Mouse (Mus musculus) MEL (cell line): ENCODE data around the gene Gatad2a. TPM values are rescaled to one million over a fixed set of nuclear protein-coding genes. Genes with fewer than 3 reads are reported as not detected.

ENCODE experiments used
- DNase-seq: peaks from one replicate; pipeline ENCODE4 v3.0.0; 2011; ENCODE audit warnings: low read depth, low spot score
- H3K27ac ChIP-seq: 2 replicates; pipeline ENCODE4 v1.5.1; 2012; ENCODE audit warnings: low read depth, mild to moderate bottlenecking, control low read depth, low read length, moderate library complexity; ENCODE audit not compliant: control insufficient read depth
- H3K27me3 ChIP-seq, 2 experiments: fragments of 150-350 bp in 1 of 2; sonication (generic) in 1 of 2; 2 replicates each; pipeline ENCODE4 v1.6.1; 2012; ENCODE audit warnings: low read length in 2 of 2, mild to moderate bottlenecking in 2 of 2, improper control_type of control experiment in 1 of 2, moderate library complexity in 1 of 2; ENCODE audit not compliant: insufficient read depth in 2 of 2, control insufficient read depth in 1 of 2
- H3K36me3 ChIP-seq, 2 experiments: 2 replicates each; pipeline ENCODE4 v1.6.1; 2012 to 2014; ENCODE audit warnings: low read length in 2 of 2, improper control_type of control experiment in 1 of 2, inconsistent platforms in 1 of 2, mild to moderate bottlenecking in 1 of 2; ENCODE audit not compliant: insufficient read depth in 2 of 2, control insufficient read depth in 1 of 2
- H3K4me1 ChIP-seq, 2 experiments: fragments of 150-350 bp in 1 of 2; sonication (generic) in 1 of 2; 2 replicates each; pipeline ENCODE4 v1.6.1; 2012; ENCODE audit warnings: low read length in 2 of 2, improper control_type of control experiment in 1 of 2, mild to moderate bottlenecking in 1 of 2; ENCODE audit not compliant: insufficient read depth in 2 of 2, control insufficient read depth in 1 of 2
- H3K4me3 ChIP-seq, 2 experiments: fragments of 150-350 bp in 1 of 2; sonication (generic) in 1 of 2; 2 replicates each; pipeline ENCODE4 v1.5.1; 2012; ENCODE audit warnings: low read depth in 2 of 2, low read length in 2 of 2, mild to moderate bottlenecking in 2 of 2, moderate library complexity in 2 of 2, control low read depth in 1 of 2, improper control_type of control experiment in 1 of 2; ENCODE audit not compliant: control insufficient read depth in 1 of 2, insufficient read depth in 1 of 2
- H3K79me2 ChIP-seq: 2 replicates; pipeline ENCODE4 v1.6.1; 2012; ENCODE audit warnings: mild to moderate bottlenecking, low read length, moderate library complexity; ENCODE audit not compliant: control insufficient read depth, poor library complexity, insufficient read depth
- H3K9ac ChIP-seq: 2 replicates; pipeline ENCODE4 v1.6.1; 2012; ENCODE audit warnings: low read depth, mild to moderate bottlenecking, control low read depth, low read length, moderate library complexity; ENCODE audit not compliant: control insufficient read depth, poor library complexity, severe bottlenecking
- H3K9me3 ChIP-seq: fragments of 150-350 bp; sonication (generic); replicated peaks from 2 replicates; pipeline ENCODE4 v1.6.1; 2012; ENCODE audit warnings: mild to moderate bottlenecking, low read length, improper control_type of control experiment, moderate library complexity; ENCODE audit not compliant: insufficient read depth
- CHD1 ChIP-seq: IDR thresholded peaks from 2 replicates; pipeline ENCODE4 v1.6.1; 2012; ENCODE audit warnings: low read depth, mild to moderate bottlenecking, inconsistent platforms, low read length, improper control_type of control experiment
- CHD2 ChIP-seq: IDR thresholded peaks from 2 replicates; pipeline ENCODE4 v1.6.1; 2011; ENCODE audit warnings: low read length, improper control_type of control experiment
- CTCF ChIP-seq, 3 experiments: IDR thresholded peaks in 2 of 3; conservative IDR thresholded peaks in 1 of 3; 2 replicates each; pipeline ENCODE4 v1.5.1; 2011 to 2012; ENCODE audit warnings: low read length in 3 of 3, low read depth in 2 of 3, mild to moderate bottlenecking in 2 of 3, improper control_type of control experiment in 1 of 3, inconsistent platforms in 1 of 3, mixed read lengths in 1 of 3, moderate library complexity in 1 of 3; ENCODE audit not compliant: control insufficient read depth in 1 of 3, insufficient read depth in 1 of 3, poor library complexity in 1 of 3, severe bottlenecking in 1 of 3
- E2F4 ChIP-seq: IDR thresholded peaks from 2 replicates; pipeline ENCODE4 v1.6.1; 2011; ENCODE audit warnings: low read depth, low read length, improper control_type of control experiment, borderline replicate concordance
- ELF1 ChIP-seq: IDR thresholded peaks from 2 replicates; pipeline ENCODE4 v1.6.1; 2014; ENCODE audit warnings: low read depth, mild to moderate bottlenecking, inconsistent platforms, low read length, improper control_type of control experiment, moderate library complexity
- EP300 ChIP-seq, 2 experiments: IDR thresholded peaks; 2 replicates each; pipeline ENCODE4 v1.6.1; 2011; ENCODE audit warnings: improper control_type of control experiment in 2 of 2, low read length in 2 of 2, low read depth in 1 of 2, mild to moderate bottlenecking in 1 of 2
- ETS1 ChIP-seq: IDR thresholded peaks from 2 replicates; pipeline ENCODE4 v1.6.1; 2012; ENCODE audit warnings: low read depth, mild to moderate bottlenecking, inconsistent platforms, low read length, improper control_type of control experiment, moderate library complexity
- GABPA ChIP-seq: IDR thresholded peaks from 2 replicates; pipeline ENCODE4 v1.6.1; 2012; ENCODE audit warnings: low read depth, mild to moderate bottlenecking, inconsistent platforms, low read length, improper control_type of control experiment, moderate library complexity
- GATA1 ChIP-seq: IDR thresholded peaks from 2 replicates; pipeline ENCODE4 v1.6.1; 2011; ENCODE audit warnings: low read depth, low read length, improper control_type of control experiment
- HCFC1 ChIP-seq: IDR thresholded peaks from 2 replicates; pipeline ENCODE4 v1.6.1; 2012; ENCODE audit warnings: low read depth, mild to moderate bottlenecking, inconsistent platforms, low read length, improper control_type of control experiment, moderate library complexity
- JUND ChIP-seq: IDR thresholded peaks from 2 replicates; pipeline ENCODE4 v1.6.1; 2011; ENCODE audit warnings: low read depth, mild to moderate bottlenecking, improper control_type of control experiment, low read length
- KAT2A ChIP-seq: conservative IDR thresholded peaks from 2 replicates; pipeline ENCODE4 v1.6.1; 2012; ENCODE audit warnings: low read depth, low read length, improper control_type of control experiment, inconsistent platforms
- MAFK ChIP-seq: IDR thresholded peaks from 2 replicates; pipeline ENCODE4 v1.6.1; 2011; ENCODE audit warnings: low read depth, mild to moderate bottlenecking, low read length, improper control_type of control experiment, borderline replicate concordance
- MAX ChIP-seq: IDR thresholded peaks from 2 replicates; pipeline ENCODE4 v1.6.1; 2011; ENCODE audit warnings: low read length, improper control_type of control experiment
- MAZ ChIP-seq: IDR thresholded peaks from 2 replicates; pipeline ENCODE4 v1.6.1; 2012; ENCODE audit warnings: low read depth, mild to moderate bottlenecking, inconsistent platforms, low read length, improper control_type of control experiment
- MEF2A ChIP-seq: IDR thresholded peaks from 2 replicates; pipeline ENCODE4 v1.6.1; 2014; ENCODE audit warnings: low read depth, mild to moderate bottlenecking, inconsistent platforms, low read length, improper control_type of control experiment; ENCODE audit not compliant: poor library complexity, insufficient replicate concordance, severe bottlenecking; ENCODE audit errors: extremely low read depth
- MXI1 ChIP-seq: IDR thresholded peaks from 2 replicates; pipeline ENCODE4 v1.6.1; 2011; ENCODE audit warnings: mild to moderate bottlenecking, low read depth, low read length, improper control_type of control experiment
- MYB ChIP-seq: IDR thresholded peaks from 2 replicates; pipeline ENCODE4 v1.6.1; 2011; ENCODE audit warnings: mild to moderate bottlenecking, low read depth, low read length, improper control_type of control experiment
- NELFE ChIP-seq: IDR thresholded peaks from 2 replicates; pipeline ENCODE4 v1.6.1; 2011; ENCODE audit warnings: low read depth, low read length, improper control_type of control experiment
- NRF1 ChIP-seq: IDR thresholded peaks from 2 replicates; pipeline ENCODE4 v1.6.1; 2014; ENCODE audit warnings: low read depth, mild to moderate bottlenecking, inconsistent platforms, low read length, improper control_type of control experiment, moderate library complexity; ENCODE audit not compliant: poor library complexity, insufficient read depth, severe bottlenecking
- POLR2A ChIP-seq, 2 experiments: IDR thresholded peaks; 2 replicates each; pipeline ENCODE4 v1.6.1; 2011 to 2012; ENCODE audit warnings: low read length in 2 of 2, mild to moderate bottlenecking in 2 of 2, control low read depth in 1 of 2, improper control_type of control experiment in 1 of 2, low read depth in 1 of 2, moderate library complexity in 1 of 2; ENCODE audit not compliant: control insufficient read depth in 1 of 2, insufficient read depth in 1 of 2, poor library complexity in 1 of 2
- POLR2AphosphoS2 ChIP-seq: IDR thresholded peaks from 2 replicates; pipeline ENCODE4 v1.6.1; 2011; ENCODE audit warnings: low read length, improper control_type of control experiment
- POLR2AphosphoS5 ChIP-seq: IDR thresholded peaks from 2 replicates; pipeline ENCODE4 v1.6.1; 2012; ENCODE audit warnings: low read depth, borderline replicate concordance, mild to moderate bottlenecking, inconsistent platforms, low read length, moderate library complexity, mixed read lengths
- RAD21 ChIP-seq: IDR thresholded peaks from 2 replicates; pipeline ENCODE4 v1.6.1; 2011; ENCODE audit warnings: mild to moderate bottlenecking, low read depth, low read length, improper control_type of control experiment
- RCOR1 ChIP-seq: IDR thresholded peaks from 2 replicates; pipeline ENCODE4 v1.6.1; 2012; ENCODE audit warnings: low read depth, mild to moderate bottlenecking, inconsistent platforms, low read length, improper control_type of control experiment
- SIN3A ChIP-seq: IDR thresholded peaks from 2 replicates; pipeline ENCODE4 v1.6.1; 2012; ENCODE audit warnings: low read length, improper control_type of control experiment, inconsistent platforms
- SMC3 ChIP-seq: IDR thresholded peaks from 2 replicates; pipeline ENCODE4 v1.6.1; 2011; ENCODE audit warnings: low read depth, low read length, improper control_type of control experiment
- TAL1 ChIP-seq: IDR thresholded peaks from 2 replicates; pipeline ENCODE4 v1.6.1; 2012; ENCODE audit warnings: mild to moderate bottlenecking, inconsistent platforms, low read length, moderate library complexity, mixed read lengths
- TBP ChIP-seq: IDR thresholded peaks from 2 replicates; pipeline ENCODE4 v1.8.0; 2011; ENCODE audit warnings: low read depth, low read length, improper control_type of control experiment
- TCF12 ChIP-seq: IDR thresholded peaks from 2 replicates; pipeline ENCODE4 v1.6.1; 2014; ENCODE audit warnings: low read depth, mild to moderate bottlenecking, inconsistent platforms, low read length, improper control_type of control experiment, moderate library complexity
- UBTF ChIP-seq: IDR thresholded peaks from 2 replicates; pipeline ENCODE4 v1.6.1; 2012; ENCODE audit warnings: low read depth, mild to moderate bottlenecking, inconsistent platforms, low read length, improper control_type of control experiment, moderate library complexity, borderline replicate concordance; ENCODE audit not compliant: insufficient read depth
- USF2 ChIP-seq, 2 experiments: IDR thresholded peaks; 2 replicates each; pipeline ENCODE4 v1.6.1; 2011 to 2012; ENCODE audit warnings: improper control_type of control experiment in 2 of 2, low read length in 2 of 2, borderline replicate concordance in 1 of 2, inconsistent platforms in 1 of 2, low read depth in 1 of 2, mild to moderate bottlenecking in 1 of 2; ENCODE audit not compliant: insufficient read depth in 1 of 2
- ZC3H11A ChIP-seq: IDR thresholded peaks from 2 replicates; pipeline ENCODE4 v1.6.1; 2012; ENCODE audit warnings: low read depth, mild to moderate bottlenecking, inconsistent platforms, low read length, improper control_type of control experiment
- ZKSCAN1 ChIP-seq: IDR thresholded peaks from 2 replicates; pipeline ENCODE4 v1.6.1; 2012; ENCODE audit warnings: low read depth, mild to moderate bottlenecking, inconsistent platforms, low read length, improper control_type of control experiment, moderate library complexity
- ZMIZ1 ChIP-seq: IDR thresholded peaks from 2 replicates; pipeline ENCODE4 v1.6.1; 2012; ENCODE audit warnings: low read depth, mild to moderate bottlenecking, inconsistent platforms, low read length, improper control_type of control experiment, moderate library complexity
- ZNF384 ChIP-seq: IDR thresholded peaks from 2 replicates; pipeline ENCODE4 v1.6.1; 2012; ENCODE audit warnings: low read depth, mild to moderate bottlenecking, inconsistent platforms, low read length, improper control_type of control experiment
- polyA plus RNA-seq, 2 experiments: library from polyadenylated mRNA; stranded (reverse) in 1 of 2; unstranded in 1 of 2; fragments of >175 nt in 1 of 2; fragments of >200 nt in 1 of 2; gene quantifications; 2 replicates each; pipeline versions ENCODE4 v1.2.1 to v1.2.4; 2012; ENCODE audit warnings: low replicate concordance in 2 of 2, low read depth in 1 of 2; ENCODE audit not compliant: insufficient read length in 2 of 2, insufficient read depth in 1 of 2, missing spikeins in 1 of 2
- total RNA-seq: library from RNA; depleted of rRNA; stranded (reverse); fragments of 300-350 nt; gene quantifications from 2 replicates; pipeline ENCODE4 v1.2.3, GENCODE M21; 2012

Gene Gatad2a
- total and polyA plus RNA-seq, 3 experiments, result 38.0 to 129 (median 111) TPM

GRCm38 (mm10) chr8:69973442-69974161, 22.6 kb downstream of the Gatad2a start:
- H3K9ac ChIP-seq, result peak overlapping the region; percentile 99
- H3K27me3 ChIP-seq, result no peaks in the 10 kb centered on the region
- peak; percentile 49 for DNase-seq
- peak overlapping the region; percentile 77 for H3K27ac ChIP-seq
- no peaks in the 10 kb centered on the region for H3K9me3 ChIP-seq
- peak overlapping the region; percentile 94 to 96 for H3K4me3 ChIP-seq
- peaks cover 11 to 33% of the 10 kb centered on the region in 2 experiments for H3K4me1 ChIP-seq
- H3K36me3 ChIP-seq, result peaks cover 0 to 31% of the 10 kb centered on the region in 2 experiments; a peak in 2 of 4 replicates
- peaks cover 57% of the 10 kb centered on the region for H3K79me2 ChIP-seq
- no peak for TF ChIP-seq GATA1
- TF ChIP-seq SIN3A, result peak; percentile 41; the same call in 1 of the 2 replicates
- no peak for TF ChIP-seq JUND
- no peak for TF ChIP-seq TCF12
- TF ChIP-seq USF2 (IDR thresholded peaks at IDR 0.05; ENCODE audit: borderline replicate concordance in 1 of 2, insufficient read depth in 1 of 2, low read depth in 1 of 2, low read length in 2 of 2), result no peak
- TF ChIP-seq POLR2A (IDR thresholded peaks at IDR 0.05; ENCODE audit: control insufficient read depth in 1 of 2, insufficient read depth in 1 of 2, low read depth in 1 of 2, low read length in 2 of 2, poor library complexity in 1 of 2), result no peak
- 0 out of 2 replicates have a peak, but pooled peaks have one; percentile 6 for TF ChIP-seq NRF1
- no peak for TF ChIP-seq TBP
- TF ChIP-seq EP300 (IDR thresholded peaks at IDR 0.05; ENCODE audit: low read depth in 1 of 2, low read length in 2 of 2), result no peak
- TF ChIP-seq RAD21, result no peak
- peak; percentile 57; the same call in 1 of the 2 replicates for TF ChIP-seq CHD1
- TF ChIP-seq MAZ, result no peak
- no peak for TF ChIP-seq ZKSCAN1
- TF ChIP-seq SMC3, result no peak
- TF ChIP-seq UBTF, result no peak
- no peak for TF ChIP-seq TAL1
- no peak for TF ChIP-seq KAT2A
- TF ChIP-seq NELFE, result no peak
- TF ChIP-seq RCOR1, result no peak
- no peak for TF ChIP-seq ZNF384
- TF ChIP-seq MEF2A, result no peak
- no peak; the same call in 1 of the 2 replicates for TF ChIP-seq ETS1
- peak; percentile 8; the same call in 1 of the 2 replicates for TF ChIP-seq MXI1
- TF ChIP-seq POLR2AphosphoS2, result no peak
- peak; percentile 34; the same call in 1 of the 2 replicates for TF ChIP-seq MAX
- no peak for TF ChIP-seq ZMIZ1
- no peak for TF ChIP-seq E2F4
- TF ChIP-seq MYB, result no peak
- no peak for TF ChIP-seq POLR2AphosphoS5
- no peak for TF ChIP-seq GABPA
- no peak for TF ChIP-seq ZC3H11A
- no peak for TF ChIP-seq CHD2
- TF ChIP-seq HCFC1, result no peak
- no peak for TF ChIP-seq ELF1
- no peak for TF ChIP-seq MAFK
- TF ChIP-seq CTCF (IDR thresholded peaks at IDR 0.05 in 2 of 3, conservative IDR thresholded peaks at IDR 0.05 in 1 of 3; ENCODE audit: control insufficient read depth in 1 of 3, insufficient read depth in 1 of 3, low read depth in 2 of 3, low read length in 3 of 3, poor library complexity in 1 of 3, severe bottlenecking in 1 of 3), result no peak
